Mouse (Mus musculus) forebrain, embryonic 15.5 days (tissue): ENCODE results near the gene Olfr1454. TPM values are rescaled to one million over a fixed set of nuclear protein-coding genes. Genes with fewer than 3 reads are reported as not detected.

Experiments
- ATAC-seq: fragments of 200-750 bp; cut with Nextera tagmentation; replicated peaks from 2 replicates; pipeline ENCODE4 v1.8.0; 2017; ENCODE audit warnings: mild to moderate bottlenecking, moderate TSS enrichment, moderate library complexity
- H3K27ac ChIP-seq: fragments of 300-500 bp; sonication (generic); replicated peaks from 2 replicates; pipeline ENCODE4 v1.5.1; 2015; ENCODE audit warnings: mild to moderate bottlenecking, inconsistent platforms
- H3K27me3 ChIP-seq: fragments of 300-500 bp; sonication (generic); 2 replicates; pipeline ENCODE4 v1.6.1; 2015; ENCODE audit warnings: inconsistent platforms
- H3K36me3 ChIP-seq: fragments of 300-500 bp; sonication (generic); 2 replicates; pipeline ENCODE4 v1.6.1; 2015; ENCODE audit warnings: mild to moderate bottlenecking, inconsistent platforms
- H3K4me1 ChIP-seq: fragments of 300-500 bp; sonication (generic); 2 replicates; pipeline ENCODE4 v1.6.1; 2015; ENCODE audit warnings: inconsistent platforms
- H3K4me2 ChIP-seq: fragments of 300-500 bp; sonication (generic); replicated peaks from 2 replicates; pipeline ENCODE4 v1.6.1; 2015; ENCODE audit warnings: mild to moderate bottlenecking, inconsistent platforms
- H3K4me3 ChIP-seq: fragments of 300-500 bp; sonication (generic); 2 replicates; pipeline ENCODE4 v1.5.1; 2015; ENCODE audit warnings: mild to moderate bottlenecking, inconsistent platforms
- H3K9ac ChIP-seq: fragments of 300-500 bp; sonication (generic); replicated peaks from 2 replicates; pipeline ENCODE4 v1.6.1; 2015; ENCODE audit warnings: mild to moderate bottlenecking, inconsistent platforms
- H3K9me3 ChIP-seq: fragments of 300-500 bp; sonication (generic); 2 replicates; pipeline ENCODE4 v1.6.1; 2016; ENCODE audit warnings: inconsistent platforms
- WGBS: fragments of 180-500 bp; shearing (Covaris S2); methylation state at CpG from one replicate; pipeline ENCODE4 v1.1.7; 2015; ENCODE audit warnings: mixed read lengths; 5-methylcytosine and 5-hydroxymethylcytosine counted together
- polyA plus RNA-seq: library from polyadenylated mRNA; unstranded; fragments of >200 nt; fragmentation: Nextera tagmentation; extraction: Ambion mirVana; gene quantifications from 2 replicates; pipeline ENCODE4 v1.2.1, GENCODE M21; 2015

Gene Olfr1454
- polyA plus RNA-seq, result not detected in 2 replicates

DNA sequence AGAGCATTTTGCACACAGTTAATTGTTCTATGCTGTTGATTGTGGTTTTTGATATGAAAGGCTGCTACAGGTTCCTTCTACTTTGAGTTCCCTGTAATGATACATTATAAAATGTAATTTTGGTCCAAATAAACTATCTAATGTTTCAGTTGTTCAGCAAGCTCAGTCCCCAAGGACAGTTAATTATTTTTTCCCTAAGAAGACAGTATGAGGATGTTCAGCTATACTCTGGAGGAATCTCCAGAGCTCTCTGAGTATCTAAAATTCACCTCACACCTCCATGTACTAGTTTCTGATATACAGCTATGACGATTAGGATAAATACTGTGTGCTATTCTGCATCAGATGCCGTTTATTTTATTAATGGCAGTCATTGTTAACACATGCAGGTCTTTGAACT lies at the start of gene Olfr1454:
Olfr1454 (plus strand) TSS at position 301 of the 400 bp plus-strand sequence.
- Histone ChIP-seq H3K36me3 (no peaks in the 10 kb centered on the region), H3K4me3 (no peak within 1 kb of the TSS), H3K27ac (no peak within 1 kb of the TSS), H3K9me3 (peaks cover 16% of the 10 kb centered on the region), H3K4me2 (no peak within 1 kb of the TSS), H3K4me1 (no peaks in the 10 kb centered on the region), H3K27me3 (no peaks in the 10 kb centered on the region), H3K9ac (no peak within 1 kb of the TSS)
- 67% methylated on average over 2 of the region's 2 CpGs for WGBS
- ATAC-seq, result no peak

DNA sequence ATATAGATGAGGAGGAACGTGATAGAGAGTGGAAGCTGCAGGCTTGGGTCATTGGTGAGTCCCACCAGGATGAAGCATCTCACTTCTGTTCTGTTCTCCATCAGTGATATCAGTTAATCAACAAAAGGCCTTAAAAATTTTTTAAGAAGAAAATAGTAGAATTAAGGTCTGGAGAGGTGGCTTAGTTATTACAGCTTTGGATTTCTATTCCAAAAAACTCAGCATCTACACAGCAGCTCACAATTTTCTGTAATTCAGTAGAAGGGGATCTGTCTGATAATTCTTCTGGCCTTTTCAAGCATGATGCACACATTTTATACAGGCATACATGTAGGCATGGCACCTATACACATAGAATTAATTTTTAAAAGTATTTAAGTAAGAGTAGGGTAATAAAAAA lies 32.2 kb upstream of the Olfr1454 start, which contains the start of gene Olfr1453:
Olfr1453 (minus strand) TSS at position 101 of the 400 bp plus-strand sequence.
- no peak within 1 kb of the TSS for H3K4me3 ChIP-seq
- H3K27ac ChIP-seq, result no peak within 1 kb of the TSS
- ATAC-seq, result no peak
- H3K9me3 ChIP-seq, result no peaks in the 10 kb centered on the region; the same call in none of the 2 replicates
- H3K4me1 ChIP-seq, result no peaks in the 10 kb centered on the region
- H3K4me2 ChIP-seq, result no peak within 1 kb of the TSS
- H3K36me3 ChIP-seq, result no peaks in the 10 kb centered on the region
- 48% methylated on average over 1 of the region's 1 CpGs for WGBS
- no peak within 1 kb of the TSS for H3K9ac ChIP-seq
- no peaks in the 10 kb centered on the region for H3K27me3 ChIP-seq

DNA sequence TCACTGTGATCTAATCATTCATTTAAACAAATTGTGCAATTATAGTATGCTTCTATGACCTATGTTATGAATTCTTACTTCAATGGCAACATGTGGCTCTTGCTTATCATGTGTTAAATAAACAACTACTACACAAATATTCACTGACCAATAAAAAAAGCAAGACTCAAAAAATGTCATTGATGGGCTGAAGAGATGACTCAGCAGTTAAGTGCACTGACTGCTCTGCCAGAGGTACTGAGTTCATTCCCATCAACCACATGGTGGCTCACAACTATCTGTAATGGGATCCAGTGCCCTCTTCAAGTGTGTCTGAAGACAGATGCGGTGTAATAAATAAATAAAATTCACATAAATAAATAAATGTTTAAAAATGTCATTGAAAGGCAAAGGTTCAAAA lies 33.5 kb downstream of the Olfr1454 start:
- no peak for ATAC-seq
- 82% methylated on average over 1 of the region's 1 CpGs for WGBS

DNA sequence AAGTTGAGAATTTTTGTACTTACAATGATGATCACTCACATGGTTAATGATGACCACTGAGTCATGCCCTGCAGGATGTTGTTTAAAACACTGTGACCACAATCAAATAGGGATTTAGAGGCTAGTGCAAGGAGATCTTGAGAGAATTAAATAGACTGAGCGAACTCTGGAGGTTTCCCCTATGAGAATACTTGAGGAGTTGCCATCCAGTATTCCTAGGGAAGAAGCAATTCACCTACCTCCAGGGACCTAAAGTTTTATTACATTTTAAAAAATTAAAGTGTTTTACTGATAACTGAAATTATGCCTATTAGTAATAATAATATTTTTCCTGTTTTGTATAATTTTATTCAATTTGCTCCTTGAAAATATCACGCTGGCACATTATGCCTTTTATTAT lies 37.4 kb downstream of the Olfr1454 start, which contains the start of gene Olfr1457:
Olfr1457 (minus strand) TSS at position 101 of the 400 bp plus-strand sequence.
- no peaks in the 10 kb centered on the region for H3K36me3 ChIP-seq
- no peak within 1 kb of the TSS for H3K4me3 ChIP-seq
- ATAC-seq, result no peak
- H3K9me3 ChIP-seq, result peaks cover 19% of the 10 kb centered on the region
- no peaks in the 10 kb centered on the region for H3K4me1 ChIP-seq
- H3K4me2 ChIP-seq, result no peak within 1 kb of the TSS
- H3K27me3 ChIP-seq, result no peaks in the 10 kb centered on the region
- whole genome bisulfite sequencing, result 86% methylated on average over 2 of the region's 2 CpGs
- H3K27ac ChIP-seq, result no peak within 1 kb of the TSS
- no peak within 1 kb of the TSS for H3K9ac ChIP-seq

More for the DNA sequence above, 33.5 kb downstream of the Olfr1454 start:
- Histone ChIP-seq H3K4me2 (no peak overlapping the region), H3K9me3 (peaks cover 11% of the 10 kb centered on the region), H3K4me1 (no peaks in the 10 kb centered on the region), H3K9ac (no peak overlapping the region), H3K36me3 (no peaks in the 10 kb centered on the region), H3K27ac (no peak overlapping the region), H3K27me3 (no peaks in the 10 kb centered on the region), H3K4me3 (no peak overlapping the region)

DNA sequence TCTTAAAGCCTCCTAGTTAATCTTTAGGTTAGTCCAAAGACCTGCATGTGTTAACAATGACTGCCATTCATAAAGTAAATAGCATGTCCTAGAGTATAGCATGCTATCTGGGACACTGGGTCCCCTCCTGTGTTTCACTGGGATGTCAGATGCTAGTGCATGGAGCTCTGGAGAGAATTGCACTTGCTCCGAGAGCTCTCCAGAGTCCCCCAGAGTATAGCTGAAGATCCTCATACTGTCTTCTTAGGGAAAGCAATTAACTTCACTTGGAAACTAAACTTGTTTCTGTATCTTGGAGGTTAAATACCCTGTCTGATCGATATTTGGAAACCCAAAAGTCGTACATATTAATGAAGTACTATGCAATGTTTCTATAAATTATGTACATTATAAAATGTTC lies 46.3 kb downstream of the Olfr1454 start, which contains the start of gene Olfr1458:
Olfr1458 (minus strand) TSS at position 101 of the 400 bp plus-strand sequence.
- Histone ChIP-seq H3K27me3 (no peaks in the 10 kb centered on the region), H3K4me3 (no peak within 1 kb of the TSS), H3K27ac (no peak within 1 kb of the TSS), H3K9ac (no peak within 1 kb of the TSS), H3K4me2 (no peak within 1 kb of the TSS), H3K9me3 (peaks cover 22% of the 10 kb centered on the region), H3K4me1 (no peaks in the 10 kb centered on the region), H3K36me3 (no peaks in the 10 kb centered on the region)
- 84% methylated on average over 3 of the region's 3 CpGs for WGBS
- ATAC-seq, result no peak

Other genes with a start within 250 kb of the Olfr1454 start
- not detected in 2 replicates for gene Gm5244, start 213.9 kb upstream of the Olfr1454 start, polyA plus RNA-seq
- not detected in 2 replicates for gene Olfr1444, start 203.3 kb upstream of the Olfr1454 start, polyA plus RNA-seq
- not detected in 2 replicates for gene Olfr1445, start 176.8 kb upstream of the Olfr1454 start, polyA plus RNA-seq
- not detected in 2 replicates for gene Olfr1446, start 167.1 kb upstream of the Olfr1454 start, polyA plus RNA-seq
- gene Olfr1447, start 156.9 kb upstream of the Olfr1454 start, polyA plus RNA-seq, result not detected in 2 replicates
- gene Olfr1448, start 136.2 kb upstream of the Olfr1454 start, polyA plus RNA-seq, result not detected in 2 replicates
- not detected in 2 replicates for gene Olfr1449, start 129.8 kb upstream of the Olfr1454 start, polyA plus RNA-seq
- not detected in 2 replicates for gene Olfr1450, start 110.4 kb upstream of the Olfr1454 start, polyA plus RNA-seq
- not detected in 2 replicates for gene Olfr1451, start 65.6 kb upstream of the Olfr1454 start, polyA plus RNA-seq
- not detected in 2 replicates for gene Olfr1453, start 32.3 kb upstream of the Olfr1454 start, polyA plus RNA-seq
- gene Olfr1457, start 37.3 kb downstream of the Olfr1454 start, polyA plus RNA-seq, result not detected in 2 replicates
- gene Olfr1458, start 46.2 kb downstream of the Olfr1454 start, polyA plus RNA-seq, result not detected in 2 replicates
- not detected in 2 replicates for gene Olfr1459, start 88.9 kb downstream of the Olfr1454 start, polyA plus RNA-seq
- gene Olfr1461, start 102.4 kb downstream of the Olfr1454 start, polyA plus RNA-seq, result not detected in 2 replicates
- not detected in 2 replicates for gene Olfr1462, start 125.1 kb downstream of the Olfr1454 start, polyA plus RNA-seq
- gene Olfr1463, start 170.7 kb downstream of the Olfr1454 start, polyA plus RNA-seq, result not detected in 2 replicates